Mouse (Mus musculus) neural tube, embryonic 13.5 days (tissue): ENCODE data around the gene Hist1h1d. TPM values are rescaled to one million over a fixed set of nuclear protein-coding genes. Genes with fewer than 3 reads are reported as not detected.

ENCODE experiments used
- ATAC-seq: fragments of 200-750 bp; cut with Nextera tagmentation; 2 replicates; pipeline ENCODE4 v1.8.0; 2017; ENCODE audit warnings: low read depth, mild to moderate bottlenecking, moderate TSS enrichment, moderate library complexity
- H3K27ac ChIP-seq: fragments of 300-500 bp; sonication (generic); replicated peaks from 2 replicates; pipeline ENCODE4 v1.5.1; 2015; ENCODE audit warnings: moderate library complexity, mild to moderate bottlenecking, inconsistent platforms
- H3K27me3 ChIP-seq: fragments of 300-500 bp; sonication (generic); 2 replicates; pipeline ENCODE4 v1.6.1; 2015; ENCODE audit warnings: mild to moderate bottlenecking, inconsistent platforms
- H3K36me3 ChIP-seq: fragments of 300-500 bp; sonication (generic); 2 replicates; pipeline ENCODE4 v1.6.1; 2015; ENCODE audit warnings: mild to moderate bottlenecking, inconsistent platforms
- H3K4me1 ChIP-seq: fragments of 300-500 bp; sonication (generic); replicated peaks from 2 replicates; pipeline ENCODE4 v1.6.1; 2015; ENCODE audit warnings: inconsistent platforms
- H3K4me2 ChIP-seq: fragments of 300-500 bp; sonication (generic); 2 replicates; pipeline ENCODE4 v1.6.1; 2015; ENCODE audit warnings: inconsistent platforms, mild to moderate bottlenecking, moderate library complexity
- H3K4me3 ChIP-seq: fragments of 300-500 bp; sonication (generic); 2 replicates; pipeline ENCODE4 v1.5.1; 2015; ENCODE audit warnings: mild to moderate bottlenecking, inconsistent platforms
- H3K9ac ChIP-seq: fragments of 300-500 bp; sonication (generic); 2 replicates; pipeline ENCODE4 v1.6.1; 2015; ENCODE audit warnings: moderate library complexity, mild to moderate bottlenecking, inconsistent platforms
- H3K9me3 ChIP-seq: fragments of 300-500 bp; sonication (generic); 2 replicates; pipeline ENCODE4 v1.6.1; 2016; ENCODE audit warnings: inconsistent platforms
- WGBS: fragments of 180-500 bp; shearing (Covaris S2); methylation state at CpG from one replicate; pipeline ENCODE4 v1.1.7; 2015; 5-methylcytosine and 5-hydroxymethylcytosine counted together
- polyA plus RNA-seq: library from polyadenylated mRNA; unstranded; fragments of >200 nt; fragmentation: Nextera tagmentation; extraction: Ambion mirVana; gene quantifications from 2 replicates; pipeline ENCODE4 v1.2.1, GENCODE M21; 2015

Hist1h1d gene
- 0.11 and 0.22 TPM in 2 replicates for polyA plus RNA-seq

GRCm38 (mm10) chr13:23552962-23553361 is at the start of gene Hist1h1d:
Gene Hist1h1d (plus strand): TSS chr13:23553262.
- Histone ChIP-seq H3K9me3 (no peaks in the 10 kb centered on the region), H3K9ac (peak within 1 kb of the TSS; percentile 82; the same call in 1 of the 2 replicates), H3K4me2 (peak within 1 kb of the TSS; percentile 100), H3K27me3 (no peaks in the 10 kb centered on the region), H3K4me3 (no peak within 1 kb of the TSS), H3K36me3 (no peaks in the 10 kb centered on the region), H3K27ac (peak within 1 kb of the TSS; percentile 93), H3K4me1 (peaks cover 36% of the 10 kb centered on the region)
- no peak for ATAC-seq

GRCm38 (mm10) chr13:23503797-23504196 is 49.3 kb upstream of the Hist1h1d start:
- Histone ChIP-seq H3K27me3 (peaks cover 8% of the 10 kb centered on the region), H3K4me1 (peaks cover 8% of the 10 kb centered on the region), H3K4me3 (no peak overlapping the region), H3K36me3 (no peaks in the 10 kb centered on the region), H3K4me2 (peak overlapping the region; percentile 26), H3K27ac (no peak overlapping the region), H3K9me3 (no peaks in the 10 kb centered on the region), H3K9ac (no peak overlapping the region)
- no peak for ATAC-seq
- WGBS, result 2% methylated on average over 9 of the region's 9 CpGs

GRCm38 (mm10) chr13:23505662-23506345 is 47.3 kb upstream of the Hist1h1d start:
- WGBS, result 6% methylated on average over 14 of the region's 14 CpGs
- peak overlapping the region; percentile 43 for H3K4me2 ChIP-seq
- no peaks in the 10 kb centered on the region; the same call in 1 of the 2 replicates for H3K27me3 ChIP-seq
- no peaks in the 10 kb centered on the region for H3K36me3 ChIP-seq
- peaks cover 8% of the 10 kb centered on the region for H3K4me1 ChIP-seq
- H3K9me3 ChIP-seq, result no peaks in the 10 kb centered on the region
- peak; percentile 32; the same call in 1 of the 2 replicates for ATAC-seq
- H3K9ac ChIP-seq, result 0 out of 2 replicates have a peak overlapping the region, but pooled peaks have one; percentile 23
- no peak overlapping the region for H3K27ac ChIP-seq
- peak overlapping the region; percentile 13 for H3K4me3 ChIP-seq

GRCm38 (mm10) chr13:23506351-23506750 is 46.7 kb upstream of the Hist1h1d start:
- no peaks in the 10 kb centered on the region for H3K9me3 ChIP-seq
- H3K27me3 ChIP-seq, result no peaks in the 10 kb centered on the region; the same call in 1 of the 2 replicates
- H3K4me1 ChIP-seq, result peaks cover 8% of the 10 kb centered on the region
- no peak for ATAC-seq
- peak overlapping the region; percentile 13; the same call in 1 of the 2 replicates for H3K4me3 ChIP-seq
- no peaks in the 10 kb centered on the region for H3K36me3 ChIP-seq
- 3% methylated on average over 13 of the region's 13 CpGs for WGBS
- peak overlapping the region; percentile 43 for H3K4me2 ChIP-seq
- no peak overlapping the region for H3K9ac ChIP-seq
- H3K27ac ChIP-seq, result no peak overlapping the region

- Histone ChIP-seq H3K27me3 (no peaks in the 10 kb centered on the region; the same call in 1 of the 2 replicates), H3K4me1 (peaks cover 8% of the 10 kb centered on the region), H3K9me3 (no peaks in the 10 kb centered on the region), H3K4me3 (no peak overlapping the region), H3K9ac (no peak overlapping the region), H3K27ac (no peak overlapping the region), H3K36me3 (no peaks in the 10 kb centered on the region), H3K4me2 (peak overlapping the region; percentile 43)
- 18% methylated on average over 14 of the region's 14 CpGs for WGBS
- no peak for ATAC-seq
Measured at GRCm38 (mm10) chr13:23506819-23507515, 46.1 kb upstream of the Hist1h1d start.

- Histone ChIP-seq H3K4me3 (no peak overlapping the region), H3K27ac (no peak overlapping the region), H3K4me1 (peaks cover 8% of the 10 kb centered on the region), H3K9me3 (no peaks in the 10 kb centered on the region), H3K9ac (no peak overlapping the region), H3K27me3 (no peaks in the 10 kb centered on the region; the same call in 1 of the 2 replicates), H3K36me3 (no peaks in the 10 kb centered on the region), H3K4me2 (no peak overlapping the region)
- 33% methylated on average over 1 of the region's 1 CpGs for WGBS
- ATAC-seq, result no peak
Measured at GRCm38 (mm10) chr13:23510127-23510526, 42.9 kb upstream of the Hist1h1d start.

- Histone ChIP-seq H3K36me3 (no peaks in the 10 kb centered on the region), H3K27ac (no peak overlapping the region), H3K4me3 (no peak overlapping the region), H3K9me3 (no peaks in the 10 kb centered on the region), H3K4me1 (peaks cover 9% of the 10 kb centered on the region), H3K9ac (no peak overlapping the region), H3K27me3 (no peaks in the 10 kb centered on the region), H3K4me2 (no peak overlapping the region)
- WGBS, result 87% methylated on average over 1 of the region's 1 CpGs
- no peak for ATAC-seq
Measured at GRCm38 (mm10) chr13:23513517-23513916, 39.5 kb upstream of the Hist1h1d start.

GRCm38 (mm10) chr13:23515281-23515680 is 37.8 kb upstream of the Hist1h1d start:
- Histone ChIP-seq H3K4me3 (no peak overlapping the region), H3K4me2 (no peak overlapping the region), H3K27me3 (no peaks in the 10 kb centered on the region), H3K9me3 (no peaks in the 10 kb centered on the region), H3K4me1 (peaks cover 19% of the 10 kb centered on the region), H3K27ac (no peak overlapping the region), H3K9ac (no peak overlapping the region), H3K36me3 (no peaks in the 10 kb centered on the region)
- ATAC-seq, result no peak
- 80% methylated on average over 5 of the region's 5 CpGs for WGBS

- WGBS, result 51% methylated on average over 15 of the region's 15 CpGs
- peak overlapping the region; percentile 50 for H3K4me3 ChIP-seq
- no peak for ATAC-seq
- no peak overlapping the region for H3K27ac ChIP-seq
- H3K4me2 ChIP-seq, result peak overlapping the region; percentile 79
- H3K9ac ChIP-seq, result peak overlapping the region; percentile 57; the same call in 1 of the 2 replicates
- H3K36me3 ChIP-seq, result no peaks in the 10 kb centered on the region
- H3K9me3 ChIP-seq, result no peaks in the 10 kb centered on the region
- H3K4me1 ChIP-seq, result peaks cover 19% of the 10 kb centered on the region
- H3K27me3 ChIP-seq, result no peaks in the 10 kb centered on the region
Measured at GRCm38 (mm10) chr13:23515826-23516620, 37.0 kb upstream of the Hist1h1d start.

- no peaks in the 10 kb centered on the region for H3K9me3 ChIP-seq
- WGBS, result under 1% methylated on average over 19 of the region's 19 CpGs
- peak overlapping the region; percentile 79 for H3K4me2 ChIP-seq
- no peaks in the 10 kb centered on the region for H3K36me3 ChIP-seq
- ATAC-seq, result peak; percentile 73
- no peaks in the 10 kb centered on the region for H3K27me3 ChIP-seq
- peaks cover 19% of the 10 kb centered on the region for H3K4me1 ChIP-seq
- H3K4me3 ChIP-seq, result peak overlapping the region; percentile 50
- H3K9ac ChIP-seq, result peak overlapping the region; percentile 55
- H3K27ac ChIP-seq, result 0 out of 2 replicates have a peak overlapping the region, but pooled peaks have one; percentile 15
Measured at GRCm38 (mm10) chr13:23516822-23517602, 36.0 kb upstream of the Hist1h1d start.

GRCm38 (mm10) chr13:23517603-23518294 is 35.3 kb upstream of the Hist1h1d start:
- Histone ChIP-seq H3K4me2 (peak overlapping the region; percentile 79), H3K27ac (0 out of 2 replicates have a peak overlapping the region, but pooled peaks have one; percentile 15), H3K4me1 (peaks cover 19% of the 10 kb centered on the region), H3K4me3 (peak overlapping the region; percentile 50), H3K9ac (peak overlapping the region; percentile 48; the same call in 1 of the 2 replicates), H3K36me3 (no peaks in the 10 kb centered on the region), H3K27me3 (no peaks in the 10 kb centered on the region), H3K9me3 (no peaks in the 10 kb centered on the region)
- peak; percentile 92 for ATAC-seq
- WGBS, result under 1% methylated on average over 27 of the region's 27 CpGs
